Mouse (Mus musculus) bone marrow, adult 2 months (tissue): ENCODE results near the gene Mymx.

ENCODE experiments used
- CTCF ChIP-seq: fragments of 200-500 bp; IDR thresholded peaks from 2 replicates; pipeline ENCODE4 v1.5.1; 2011; ENCODE audit warnings: low read length, control low read depth; ENCODE audit not compliant: control insufficient read depth, insufficient read depth
- POLR2A ChIP-seq: fragments of 200-500 bp; IDR thresholded peaks from 2 replicates; pipeline ENCODE4 v1.6.1; 2011; ENCODE audit warnings: low read depth, mild to moderate bottlenecking, control low read depth, low read length, borderline replicate concordance; ENCODE audit not compliant: control insufficient read depth

GRCm38 (mm10) chr17:45628160-45628559 is 26.3 kb upstream of the Mymx start:
- TF ChIP-seq CTCF = no peak
- no peak for TF ChIP-seq POLR2A
